Mouse (Mus musculus) heart, adult 18-20 months (tissue): ENCODE measurements at regions not wholly inside any gene's neighbourhood (a gene's known extent, or its start where the extent isn't known, plus 50 kb on each side); places are given as distances from the start of the nearest gene placed in this dataset.
"Not testable (repeated sequence)": the region's sequence is repeated elsewhere in the genome, so short reads cannot be mapped to it uniquely, and the experiment has no call there.

ENCODE experiments used
- DNase-seq, 2 experiments: peaks; one replicate each; pipeline ENCODE4 v3.0.0; 2021 to 2022; ENCODE audit warnings: mixed read lengths in 1 of 2

DNA sequence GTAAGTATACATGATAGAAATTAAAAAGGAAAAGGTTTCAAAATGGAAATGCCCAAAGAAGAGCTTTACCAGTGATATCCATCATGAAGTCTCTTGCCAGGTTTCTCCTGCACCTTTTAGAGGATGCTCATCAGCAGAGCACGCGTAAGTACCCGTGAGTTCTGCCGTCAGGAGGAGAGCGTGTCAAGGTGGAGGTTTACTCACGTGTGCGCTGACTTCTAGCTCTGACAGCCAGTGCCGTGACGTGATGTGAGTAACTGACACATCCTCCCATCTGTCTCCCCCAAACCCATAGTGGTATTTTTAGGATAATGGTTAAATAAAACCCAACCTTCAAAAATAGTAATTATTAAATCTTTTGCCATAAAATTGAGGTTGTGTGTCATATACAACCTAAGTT, 55.3 kb downstream of the Adra2a start:
- no peak for DNase-seq

DNA sequence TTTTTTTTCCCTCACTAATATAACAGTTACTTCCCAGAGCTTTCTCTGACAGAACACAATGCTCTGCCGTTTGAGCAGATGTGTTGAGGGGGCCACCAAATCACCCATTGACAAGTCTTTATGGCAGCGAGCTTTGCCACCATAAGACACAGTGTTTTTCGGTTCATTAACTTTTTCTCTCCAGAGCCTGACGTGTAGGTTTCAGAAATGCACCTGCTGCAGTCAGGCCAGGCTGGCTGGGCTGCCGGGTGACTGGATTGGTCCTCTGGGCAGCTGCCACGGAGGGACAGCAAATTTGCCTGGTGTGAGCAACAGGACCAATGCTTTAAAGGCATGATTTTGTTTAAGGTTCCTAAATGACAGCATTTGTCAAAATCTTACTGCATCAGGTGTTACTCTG, 55.8 kb downstream of the Adra2a start:
- no peak for DNase-seq

DNA sequence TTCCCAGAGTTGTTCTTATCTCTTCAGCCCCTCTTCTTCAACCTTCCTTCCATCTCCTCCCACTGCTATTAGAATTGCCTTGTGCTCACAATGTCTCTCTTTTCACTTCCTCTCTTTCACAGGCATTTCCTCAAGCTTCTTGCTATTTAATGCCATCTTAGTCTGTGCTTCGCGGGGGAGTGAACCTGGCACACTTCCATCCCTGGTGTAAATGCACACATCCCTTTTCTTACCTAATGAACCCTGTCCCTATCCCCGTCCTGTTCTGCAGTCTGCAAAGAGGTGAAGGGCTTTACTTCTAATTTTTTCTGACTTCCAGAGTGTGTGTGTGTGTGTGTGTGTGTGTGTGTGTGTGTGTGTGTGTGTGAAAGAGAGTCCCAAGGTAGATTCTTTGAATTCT, 62.6 kb downstream of the Adra2a start:
- no peak for DNase-seq

DNA sequence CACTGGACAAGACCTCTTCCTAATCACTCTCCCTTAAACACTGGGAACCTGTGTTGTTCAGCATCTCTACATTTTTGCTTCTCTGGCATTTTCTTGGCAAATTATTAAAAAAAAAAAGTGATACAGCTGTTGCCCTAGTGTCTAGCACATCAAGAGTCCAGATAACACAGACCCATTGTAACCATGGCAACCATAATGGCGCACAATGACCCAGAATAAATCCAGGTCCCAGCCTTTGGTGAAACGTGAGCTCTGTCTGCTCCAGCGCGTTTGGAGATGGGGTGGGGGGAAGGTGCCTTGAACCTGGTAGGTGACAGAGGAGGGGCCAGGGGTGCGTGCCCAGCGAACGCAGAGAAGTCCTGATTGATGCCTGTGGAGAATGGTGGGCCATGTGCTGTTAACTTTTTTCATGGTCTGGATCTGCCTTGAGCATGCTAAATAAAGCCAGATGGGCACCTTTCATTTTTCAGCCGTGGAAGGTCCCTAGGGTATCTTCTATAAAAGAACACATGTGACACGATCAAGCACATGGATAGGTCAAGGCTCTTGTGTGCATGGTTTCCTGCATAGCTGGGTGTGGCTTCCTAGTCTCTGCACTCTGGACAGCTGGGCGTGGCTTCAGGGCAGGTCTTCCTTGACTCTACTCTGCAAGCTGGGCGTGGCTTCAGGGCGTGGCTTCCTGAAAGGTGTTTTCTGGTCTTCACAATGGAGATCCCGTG, 63.3 kb downstream of the Adra2a start:
- DNase-seq: peak; percentile 23 to 66

DNA sequence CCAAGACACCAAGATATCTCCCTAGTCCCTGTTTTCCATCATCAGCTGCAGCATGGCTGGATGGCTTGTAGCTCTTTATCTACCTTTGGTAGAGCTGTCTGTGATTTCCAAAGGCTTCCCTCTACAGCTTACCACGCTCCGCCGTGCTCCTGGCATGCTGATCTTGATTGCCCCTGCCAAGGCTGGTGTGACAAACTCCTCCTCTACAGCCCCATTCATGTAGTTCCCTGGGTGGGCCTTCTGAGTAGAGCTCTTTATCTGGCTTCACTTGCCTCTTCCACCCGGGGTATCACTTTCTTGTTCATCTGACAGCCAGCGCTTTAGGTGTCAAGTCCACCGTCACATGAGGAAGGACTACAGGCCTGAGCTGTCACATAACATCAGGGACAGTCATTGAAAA, 66.1 kb downstream of the Adra2a start:
- DNase-seq: no peak

DNA sequence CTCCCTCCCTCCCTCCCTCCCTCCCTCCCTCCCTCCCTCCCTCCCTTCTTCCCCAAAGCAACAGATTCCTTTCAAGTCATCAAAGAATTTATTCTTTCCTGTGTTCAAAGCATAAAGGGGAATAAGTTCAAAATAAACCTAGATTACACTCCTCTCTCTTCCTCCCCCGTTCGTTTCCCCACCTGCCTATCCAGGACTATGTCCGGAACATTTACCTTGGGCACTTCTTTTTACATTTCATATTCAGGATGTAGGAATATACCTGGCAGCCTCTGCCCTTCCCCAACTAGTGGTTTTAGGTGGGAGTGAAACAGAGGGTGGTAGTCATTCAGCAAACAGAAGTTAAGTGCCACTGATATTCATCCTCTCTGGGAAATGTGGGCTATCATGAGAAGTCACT, 68.7 kb downstream of the Adra2a start:
- no peak for DNase-seq

DNA sequence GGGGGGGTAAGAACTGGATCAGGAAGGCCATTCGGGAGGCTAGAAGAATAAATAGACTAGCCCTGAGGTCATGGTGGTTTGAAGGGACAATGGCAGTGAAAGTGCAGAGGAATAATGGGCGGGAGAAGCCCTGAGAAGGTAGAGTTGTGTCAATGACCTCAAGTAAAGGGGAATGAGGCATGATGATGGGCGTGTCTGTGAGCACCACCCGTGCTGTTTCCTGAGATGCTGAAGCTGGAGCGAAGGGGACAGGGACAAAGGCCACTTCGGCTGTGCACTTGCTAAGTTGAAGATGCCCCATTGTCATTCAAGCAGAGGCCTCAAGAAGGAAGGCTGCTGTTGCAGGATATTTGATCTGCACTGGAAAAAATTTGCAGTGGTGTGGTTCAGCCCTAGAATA, 69.5 kb downstream of the Adra2a start:
- no peak for DNase-seq

DNA sequence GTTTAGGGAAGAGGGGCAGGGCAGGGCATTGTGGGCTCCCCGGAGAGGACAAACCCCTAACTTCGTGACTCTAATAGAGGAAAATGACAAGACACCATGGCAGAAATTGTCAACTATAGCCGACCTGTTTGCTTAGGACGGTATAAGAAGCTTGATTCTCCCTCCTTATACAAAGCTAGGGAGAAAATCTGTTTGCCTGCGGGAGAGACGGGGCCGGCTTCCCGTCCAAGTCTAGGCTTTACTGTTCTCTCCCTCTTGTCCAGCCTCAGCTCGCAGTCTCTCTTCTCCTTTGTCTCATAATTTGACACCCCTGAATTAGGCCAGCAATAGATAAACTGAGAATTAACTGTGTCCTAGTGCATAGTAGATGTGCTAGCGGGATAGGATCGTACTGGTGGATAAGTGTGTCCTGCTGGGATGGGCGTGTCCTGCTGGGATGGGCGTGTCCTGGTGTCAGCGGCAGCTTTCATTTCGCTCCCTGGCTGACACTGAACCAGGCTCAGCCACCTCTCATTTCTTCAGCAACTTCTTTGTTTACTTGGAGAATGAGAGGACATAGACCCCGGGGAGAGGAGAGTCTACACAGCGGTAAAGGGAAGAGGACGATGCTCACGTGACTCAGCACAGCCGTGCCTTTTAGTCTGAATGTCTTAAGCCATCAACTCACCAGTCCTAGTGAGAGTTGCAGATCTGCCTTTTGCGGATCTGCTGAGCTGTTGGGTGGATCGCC, 70.8 kb downstream of the Adra2a start:
- DNase-seq: peak; percentile 67 to 73

DNA sequence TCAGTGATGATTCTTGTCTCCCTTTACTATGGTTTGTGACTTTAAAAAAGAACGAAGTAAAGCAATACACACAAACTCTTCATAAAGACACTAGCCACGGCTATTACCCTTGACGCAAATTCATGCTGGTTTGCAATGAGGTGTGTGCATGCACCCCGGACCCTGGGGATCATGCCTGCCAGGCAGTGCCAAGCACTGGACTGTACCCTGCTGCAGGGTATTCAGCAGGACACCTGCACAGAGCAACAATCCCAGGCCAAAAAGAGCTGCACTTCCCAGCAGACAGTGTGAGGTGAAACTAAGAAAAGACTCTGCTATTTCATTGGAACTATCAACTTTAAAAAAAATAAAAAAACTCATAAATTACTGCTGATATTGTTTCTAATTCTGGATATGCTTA, 71.4 kb downstream of the Adra2a start:
- DNase-seq: no peak

DNA sequence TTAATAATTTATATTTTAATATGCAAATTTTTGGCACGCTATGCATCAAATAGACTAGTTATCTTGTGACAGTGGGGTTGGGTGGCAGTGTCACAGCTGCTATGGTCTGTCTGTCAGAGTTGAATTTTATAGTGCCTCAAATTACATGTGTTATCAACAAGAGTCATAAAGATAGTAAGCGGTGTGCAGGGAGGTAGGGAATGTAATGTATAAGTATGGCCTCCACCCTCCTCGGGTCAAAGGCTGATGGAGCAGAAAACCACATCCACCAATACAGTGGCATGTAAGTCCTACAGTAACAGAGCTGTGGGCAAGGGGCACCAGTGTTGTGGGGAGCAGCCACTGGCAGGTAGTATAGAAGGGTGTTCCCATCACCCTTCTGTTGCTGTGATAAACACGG, 72.9 kb downstream of the Adra2a start:
- DNase-seq: no peak

DNA sequence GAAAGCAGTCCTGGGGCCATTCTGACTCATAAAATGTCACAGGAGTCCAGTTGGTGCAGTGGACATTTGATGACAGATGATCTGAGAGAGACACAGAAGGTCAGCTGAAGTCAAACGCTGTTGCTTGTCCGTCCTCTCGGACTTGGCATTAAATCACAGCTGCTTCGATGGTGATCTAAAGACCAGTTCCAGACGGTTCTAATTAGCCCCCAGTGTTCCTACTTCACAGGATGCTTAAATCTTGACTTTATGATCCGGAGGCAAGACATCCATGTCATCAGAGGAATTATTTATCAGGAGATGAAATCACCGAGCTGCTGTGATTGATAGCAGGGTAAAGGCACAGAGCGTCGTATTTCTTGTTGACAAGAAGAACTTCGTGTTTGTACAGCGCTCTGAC, 73.7 kb downstream of the Adra2a start:
- DNase-seq: no peak

DNA sequence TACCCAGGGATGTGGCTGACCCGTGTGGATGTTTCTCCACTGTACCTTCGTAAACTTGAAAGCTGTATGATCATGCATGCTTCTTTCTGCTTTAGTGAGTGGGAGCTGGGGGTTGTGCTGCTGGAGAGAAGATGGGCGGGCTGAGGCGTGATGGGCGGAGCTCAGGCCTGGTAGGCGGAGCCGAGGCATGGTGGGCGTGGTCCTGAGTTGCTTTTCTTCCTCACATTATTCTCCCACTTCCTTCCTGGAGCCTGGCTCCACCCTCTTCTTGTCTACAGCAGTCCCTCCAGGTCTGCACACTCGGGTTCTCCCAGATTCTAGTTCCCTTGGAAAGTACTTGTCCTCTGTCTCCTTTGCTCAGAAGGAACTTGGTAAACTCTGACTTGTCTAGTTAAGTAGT, 79.6 kb downstream of the Adra2a start:
- no peak for DNase-seq

DNA sequence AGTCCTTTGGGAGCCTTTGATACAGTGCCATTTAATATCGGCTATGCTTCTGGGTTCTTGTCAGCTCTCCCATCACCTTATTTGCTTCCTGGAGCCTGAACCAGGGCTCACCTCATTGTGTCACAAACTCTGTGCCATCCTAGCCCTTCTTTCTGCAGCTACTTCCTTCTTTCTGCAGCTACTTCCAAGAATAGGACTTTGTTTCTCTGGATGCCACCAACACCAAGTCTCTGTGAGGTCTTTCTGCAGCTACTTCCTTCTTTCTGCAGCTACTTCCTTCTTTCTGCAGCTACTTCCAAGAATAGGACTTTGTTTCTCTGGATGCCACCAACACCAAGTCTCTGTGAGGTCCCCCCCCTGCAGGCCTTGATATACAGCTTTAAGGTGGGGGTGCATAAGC, 107.8 kb downstream of the Adra2a start:
- DNase-seq: not testable (repeated sequence)

DNA sequence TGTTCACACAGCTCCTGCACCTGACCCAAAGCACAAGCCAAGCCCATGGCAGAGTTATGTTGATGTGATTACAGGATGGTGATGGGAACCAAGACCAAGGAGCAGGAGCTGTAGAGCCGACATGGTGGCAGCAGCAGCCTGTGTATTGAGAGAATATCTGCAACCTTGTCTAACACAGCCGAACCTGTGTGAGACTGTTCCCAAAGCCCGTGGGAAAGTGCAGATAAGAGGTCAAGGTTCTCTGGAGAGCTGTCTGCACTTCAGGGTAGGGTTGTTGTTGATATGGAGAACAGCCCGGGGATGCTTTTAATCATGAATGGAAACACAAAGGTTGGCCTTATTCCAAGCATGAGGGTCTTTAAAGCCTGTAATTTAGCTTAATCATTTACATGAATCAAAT, 110.4 kb downstream of the Adra2a start:
- no peak for DNase-seq

DNA sequence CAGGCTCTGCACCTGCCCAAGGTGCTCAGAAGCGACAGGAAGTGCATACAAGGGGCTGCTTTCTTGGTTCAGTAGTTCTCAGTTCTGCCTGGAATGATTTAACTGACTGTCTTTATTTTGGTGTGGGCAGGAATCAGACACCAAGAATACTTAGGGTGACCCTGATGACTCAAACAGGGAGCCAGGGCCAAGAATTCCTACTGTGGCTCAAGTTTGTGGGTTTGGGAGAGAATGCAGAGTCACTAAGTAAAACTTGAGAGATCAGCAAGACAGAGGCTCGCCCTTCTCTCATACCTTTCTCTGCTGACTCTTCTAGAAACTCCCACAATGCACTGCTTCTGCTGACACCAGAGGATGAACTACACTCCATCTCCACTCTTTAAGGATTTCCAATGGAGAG, 126.4 kb downstream of the Adra2a start:
- no peak for DNase-seq

DNA sequence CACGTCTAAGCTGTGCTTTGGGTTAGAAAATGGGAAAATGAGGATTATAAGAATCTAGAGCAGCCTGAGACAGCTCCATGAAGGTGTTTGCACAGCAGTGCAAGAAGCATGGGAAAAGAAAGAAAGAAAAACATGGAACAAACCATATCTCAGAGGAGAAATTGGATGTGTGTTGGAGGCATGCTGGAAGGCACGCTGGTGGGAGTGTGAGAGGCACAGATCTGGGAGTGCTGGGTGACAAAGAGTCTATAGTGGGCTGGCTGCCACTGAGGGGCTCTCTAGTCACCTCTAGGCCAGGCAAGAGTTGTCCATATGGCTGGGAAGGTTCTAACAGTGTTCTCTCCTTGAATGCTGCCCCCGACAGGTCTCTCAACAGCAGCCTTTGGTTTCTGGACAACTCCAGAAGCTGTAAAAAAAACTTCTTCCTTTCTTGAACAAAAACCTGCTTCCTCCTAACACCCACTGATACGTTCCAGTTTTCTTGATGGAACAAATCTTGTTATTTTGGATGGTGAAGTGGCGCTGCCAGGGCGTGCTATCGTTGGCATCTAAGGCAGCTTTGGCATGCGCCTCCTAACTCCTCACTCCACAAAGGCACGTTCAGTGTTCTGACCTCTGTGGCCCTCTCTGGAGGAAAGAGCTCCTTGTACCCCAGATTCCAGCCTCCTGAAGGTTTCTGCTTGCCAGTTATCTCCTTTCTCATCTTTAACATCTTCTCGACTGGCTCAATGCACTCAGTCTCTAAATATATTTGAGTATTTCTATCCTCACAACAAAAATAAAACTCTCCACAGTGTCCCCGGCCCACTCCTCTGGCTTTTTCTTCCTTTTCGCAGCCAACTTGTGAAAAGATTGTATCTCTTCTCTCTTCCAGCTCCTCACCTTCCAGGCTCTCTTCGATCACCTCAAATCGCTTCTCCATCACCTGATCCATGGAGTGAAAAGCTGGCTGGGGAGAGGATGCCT, 130.4 kb downstream of the Adra2a start:
- DNase-seq: no peak

DNA sequence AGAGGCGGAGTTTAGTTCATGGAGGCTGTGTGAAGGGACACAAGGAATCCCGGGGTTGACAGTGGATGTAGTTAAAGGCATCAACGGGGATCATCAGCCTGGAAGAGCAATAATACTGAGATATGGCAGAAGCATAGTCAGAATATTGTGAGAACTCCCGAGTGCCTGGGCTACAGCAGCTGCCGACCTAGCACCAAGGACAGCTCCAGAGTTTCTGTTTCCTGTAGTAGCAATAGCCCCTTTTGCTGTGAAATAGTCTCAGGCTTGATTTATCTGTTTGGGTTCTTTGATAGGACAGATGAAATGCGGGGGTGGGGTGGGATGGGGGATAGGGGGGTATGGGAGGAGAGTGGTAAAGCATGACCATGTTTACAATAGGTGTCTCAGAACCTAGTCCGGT, 131.8 kb downstream of the Adra2a start:
- peak in 1 of 2 experiments; percentile 8 for DNase-seq

DNA sequence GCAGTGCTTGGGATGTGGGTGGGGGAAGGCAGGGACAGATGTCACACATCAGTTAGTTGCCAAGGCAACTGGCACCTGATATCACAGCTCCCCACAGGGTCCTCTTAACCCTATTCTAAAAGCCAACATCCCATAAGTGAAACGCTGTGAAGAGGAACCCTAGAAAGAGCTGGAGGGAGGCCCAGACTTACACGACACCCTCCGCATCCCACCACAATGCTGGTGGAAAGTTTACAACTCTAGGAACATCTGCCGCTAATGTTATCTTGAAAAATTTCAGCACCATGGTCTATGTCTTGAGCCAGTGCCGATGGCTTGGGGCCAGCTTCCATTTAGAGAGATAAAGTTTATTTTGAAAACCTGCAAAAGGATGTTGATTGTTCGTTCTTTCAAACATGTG, 133.5 kb downstream of the Adra2a start:
- DNase-seq: no peak

DNA sequence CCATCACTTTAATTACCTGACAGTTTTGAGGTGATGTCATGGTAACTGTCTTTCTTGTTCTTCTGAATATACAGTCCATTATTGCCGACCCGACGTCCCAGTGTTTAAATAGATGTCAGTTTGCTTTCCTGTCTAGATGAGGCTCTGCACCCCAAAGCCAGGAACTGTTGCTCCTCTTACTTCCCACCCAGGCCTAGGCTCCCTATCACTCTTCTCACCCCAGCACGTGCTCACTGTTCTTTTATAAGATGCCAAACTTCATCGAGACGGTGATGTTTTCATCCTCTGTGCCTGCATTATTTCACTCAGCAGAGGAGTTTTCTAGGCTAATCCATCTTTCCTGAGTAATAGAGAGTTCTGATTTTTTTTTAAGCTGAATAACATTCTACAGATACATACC, 156.5 kb downstream of the Adra2a start:
- DNase-seq: no peak

DNA sequence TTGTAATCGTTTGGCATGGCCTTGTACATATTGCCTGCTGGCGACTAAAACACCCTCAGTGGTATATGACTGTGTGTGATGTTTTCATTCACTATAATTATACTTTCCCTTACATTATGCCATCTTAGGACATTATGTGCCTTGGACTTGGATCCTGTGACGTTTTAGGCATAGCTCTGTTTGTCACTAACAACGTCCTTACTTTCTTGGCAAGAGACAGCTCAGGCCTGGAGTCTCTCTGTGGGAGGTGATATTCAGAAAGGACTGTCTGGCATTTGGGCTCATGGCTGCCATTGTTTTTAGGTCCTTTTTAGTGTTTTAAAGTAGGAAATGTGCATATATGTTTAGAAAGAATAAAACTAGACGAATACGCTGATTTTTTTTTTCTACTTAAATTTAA, 158.5 kb downstream of the Adra2a start:
- no peak for DNase-seq

DNA sequence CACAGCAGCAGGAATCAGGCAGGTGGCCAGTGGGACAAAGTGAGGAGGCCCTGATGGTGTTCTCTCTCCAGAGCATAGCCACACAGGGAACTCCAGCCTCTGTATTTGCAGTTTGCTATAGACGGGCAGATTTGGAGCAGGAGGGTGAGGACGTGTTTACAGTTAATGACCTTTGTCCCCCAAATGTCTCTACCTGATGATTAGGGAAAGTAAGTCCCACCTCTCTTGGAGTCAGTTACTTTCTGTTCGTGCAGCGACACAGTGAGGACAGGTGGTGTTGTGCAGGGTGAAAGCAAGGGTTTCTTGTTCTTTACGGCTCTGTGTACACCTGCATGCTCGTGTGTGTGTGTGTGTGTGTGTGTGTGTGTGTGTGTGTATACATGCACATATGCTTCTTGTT, 162.9 kb downstream of the Adra2a start:
- DNase-seq: no peak

DNA sequence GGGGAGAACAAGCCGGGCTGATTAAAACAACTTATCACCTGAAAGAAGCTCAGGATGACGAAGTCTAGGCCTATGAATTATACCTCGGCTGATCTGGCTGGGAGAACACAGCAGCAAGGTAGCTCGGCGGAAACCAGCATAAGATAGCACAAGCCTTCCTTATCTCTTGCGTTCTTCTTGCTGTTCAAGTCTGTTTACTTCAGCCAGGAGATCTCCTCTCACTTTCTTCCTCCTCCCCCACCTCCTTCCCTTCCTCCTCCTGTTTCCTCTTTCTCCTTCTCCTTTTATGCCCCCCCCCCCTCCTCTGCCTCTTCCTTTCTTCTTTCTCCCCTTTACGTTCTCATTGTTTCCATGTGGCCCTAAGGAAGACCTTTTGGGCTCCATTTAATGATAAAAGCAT, 168.2 kb downstream of the Adra2a start:
- DNase-seq: no peak

DNA sequence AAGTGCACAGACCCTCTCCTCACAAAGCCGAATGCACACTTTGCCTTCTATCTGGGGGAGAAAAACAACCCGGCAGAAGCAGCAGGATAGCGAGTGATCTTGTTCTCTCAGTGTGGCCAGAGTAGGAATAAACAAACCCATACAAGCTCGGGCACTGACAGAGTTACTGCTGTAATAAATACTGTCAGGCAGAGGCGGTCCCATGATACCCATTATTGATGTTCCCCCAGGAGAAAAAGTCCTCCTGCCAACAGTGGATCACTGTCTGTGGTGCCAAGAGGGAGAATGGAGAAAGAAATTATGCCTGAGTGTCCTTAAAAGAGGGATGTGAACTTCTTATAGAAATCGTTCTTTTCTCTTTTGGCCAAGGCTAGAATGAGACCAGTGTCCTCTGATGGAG, 200.2 kb downstream of the Adra2a start:
- DNase-seq: no peak
